Mouse (Mus musculus): ENCODE results near the gene Ttll3. TPM values are rescaled to one million over a fixed set of nuclear protein-coding genes. Genes with fewer than 3 reads are reported as not detected.
A peak's percentile ranks its signal among the peaks of the same experiment; 100 is the strongest.

Ttll3 gene
- polyA plus RNA-seq, 1 experiment: 14.9 TPM

- Histone ChIP-seq H3K4me3 (ENCODE audit: low read depth, low read length) (no peak overlapping the region), H3K36me3 (ENCODE audit: control insufficient read depth, insufficient read depth, low read length) (peaks cover 19% of the 10 kb centered on the region), H3K27ac (ENCODE audit: insufficient read depth, low read depth, low read length) (no peak overlapping the region), H3K27me3 (ENCODE audit: control insufficient read depth, insufficient read depth, low read length) (no peaks in the 10 kb centered on the region), H3K4me1 (ENCODE audit: control insufficient read depth, insufficient read depth, insufficient read length, low read length) (peaks cover 3% of the 10 kb centered on the region; the same call in 1 of the 2 replicates)
- TF ChIP-seq POLR2A (IDR thresholded peaks at IDR 0.05; ENCODE audit: low read depth, low read length) (no peak), CTCF (IDR thresholded peaks at IDR 0.05; ENCODE audit: extremely low read depth, insufficient read length, insufficient replicate concordance, low read depth, low read length) (no peak)
- 95% methylated on average over 4 of the region's 4 CpGs for WGBS
Measured at GRCm38 (mm10) chr6:113447639-113448038, 58.6 kb downstream of the Ttll3 start.

GRCm38 (mm10) chr6:113451839-113452238 is 62.8 kb downstream of the Ttll3 start:
- H3K36me3 ChIP-seq (ENCODE audit: control insufficient read depth, insufficient read depth, low read length): peaks cover 19% of the 10 kb centered on the region
- TF ChIP-seq POLR2A (IDR thresholded peaks at IDR 0.05; ENCODE audit: low read depth, low read length) (no peak), CTCF (IDR thresholded peaks at IDR 0.05; ENCODE audit: extremely low read depth, insufficient read length, insufficient replicate concordance, low read depth, low read length) (no peak)
- H3K4me3 ChIP-seq (ENCODE audit: low read depth, low read length): no peak overlapping the region
- peaks cover 2% of the 10 kb centered on the region; the same call in 1 of the 2 replicates for H3K4me1 ChIP-seq (ENCODE audit: control insufficient read depth, insufficient read depth, insufficient read length, low read length)
- H3K27me3 ChIP-seq (ENCODE audit: control insufficient read depth, insufficient read depth, low read length): no peaks in the 10 kb centered on the region
- 57% methylated on average over 2 of the region's 2 CpGs for WGBS
- H3K27ac ChIP-seq (ENCODE audit: insufficient read depth, low read depth, low read length): no peak overlapping the region

GRCm38 (mm10) chr6:113455007-113455406 is 65.9 kb downstream of the Ttll3 start:
- peaks cover 5% of the 10 kb centered on the region for H3K4me1 ChIP-seq (ENCODE audit: control insufficient read depth, insufficient read depth, insufficient read length, low read length)
- H3K27ac ChIP-seq (ENCODE audit: insufficient read depth, low read depth, low read length): peak overlapping the region; percentile 35; the same call in 1 of the 2 replicates
- 30% methylated on average over 5 of the region's 5 CpGs for WGBS
- H3K27me3 ChIP-seq (ENCODE audit: control insufficient read depth, insufficient read depth, low read length): no peaks in the 10 kb centered on the region
- TF ChIP-seq CTCF (IDR thresholded peaks at IDR 0.05; ENCODE audit: extremely low read depth, insufficient read length, insufficient replicate concordance, low read depth, low read length) (no peak), POLR2A (IDR thresholded peaks at IDR 0.05; ENCODE audit: low read depth, low read length) (no peak)
- no peaks in the 10 kb centered on the region for H3K36me3 ChIP-seq (ENCODE audit: control insufficient read depth, insufficient read depth, low read length)
- no peak overlapping the region for H3K4me3 ChIP-seq (ENCODE audit: low read depth, low read length)

- no peaks in the 10 kb centered on the region for H3K36me3 ChIP-seq (ENCODE audit: control insufficient read depth, insufficient read depth, low read length)
- H3K4me1 ChIP-seq (ENCODE audit: control insufficient read depth, insufficient read depth, insufficient read length, low read length): peaks cover 5% of the 10 kb centered on the region
- H3K4me3 ChIP-seq (ENCODE audit: low read depth, low read length): peak within 1 kb of the TSS; percentile 41
- WGBS: 63% methylated on average over 10 of the region's 10 CpGs
- TF ChIP-seq POLR2A (IDR thresholded peaks at IDR 0.05; ENCODE audit: low read depth, low read length) (no peak), CTCF (IDR thresholded peaks at IDR 0.05; ENCODE audit: extremely low read depth, insufficient read length, insufficient replicate concordance, low read depth, low read length) (no peak)
- H3K27ac ChIP-seq (ENCODE audit: insufficient read depth, low read depth, low read length): no peak within 1 kb of the TSS
- no peaks in the 10 kb centered on the region for H3K27me3 ChIP-seq (ENCODE audit: control insufficient read depth, insufficient read depth, low read length)
Measured at GRCm38 (mm10) chr6:113457952-113458534, 69.0 kb downstream of the Ttll3 start, which contains the start of gene Il17re. Gene Il17re, plus strand, starts transcription at chr6:113458484.

- Histone ChIP-seq H3K4me3 (ENCODE audit: low read depth, low read length) (peak overlapping the region; percentile 41), H3K27me3 (ENCODE audit: control insufficient read depth, insufficient read depth, low read length) (no peaks in the 10 kb centered on the region), H3K36me3 (ENCODE audit: control insufficient read depth, insufficient read depth, low read length) (no peaks in the 10 kb centered on the region), H3K27ac (ENCODE audit: insufficient read depth, low read depth, low read length) (no peak overlapping the region), H3K4me1 (ENCODE audit: control insufficient read depth, insufficient read depth, insufficient read length, low read length) (peaks cover 5% of the 10 kb centered on the region)
- TF ChIP-seq CTCF (IDR thresholded peaks at IDR 0.05; ENCODE audit: extremely low read depth, insufficient read length, insufficient replicate concordance, low read depth, low read length): no peak
- TF ChIP-seq POLR2A (IDR thresholded peaks at IDR 0.05; ENCODE audit: low read depth, low read length): no peak
- 37% methylated on average over 10 of the region's 10 CpGs for WGBS
Measured at GRCm38 (mm10) chr6:113458635-113459034, 69.6 kb downstream of the Ttll3 start.

DNA sequence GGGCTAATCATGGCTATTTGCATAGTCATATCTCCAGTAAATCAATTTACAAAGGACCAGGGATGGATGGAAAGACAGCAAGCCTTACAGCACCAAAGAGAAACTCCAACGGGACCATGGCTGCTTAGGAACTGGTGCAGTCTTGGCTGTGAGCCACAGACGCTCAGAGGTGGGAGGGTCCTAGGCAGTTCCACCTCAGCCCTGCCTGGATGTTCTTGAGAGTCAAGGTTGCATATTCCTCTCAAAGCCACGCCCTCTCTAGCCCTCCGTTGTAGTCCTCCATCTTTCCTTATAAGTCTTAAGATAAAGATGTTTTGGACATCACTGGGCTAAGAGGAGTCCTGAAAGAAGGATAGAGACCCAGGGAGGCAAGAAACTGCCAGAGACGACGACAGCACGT is 75.0 kb downstream of the Ttll3 start:
- WGBS: 54% methylated on average over 7 of the region's 7 CpGs
- Histone ChIP-seq H3K36me3 (ENCODE audit: control insufficient read depth, insufficient read depth, low read length) (no peaks in the 10 kb centered on the region), H3K27me3 (ENCODE audit: control insufficient read depth, insufficient read depth, low read length) (no peaks in the 10 kb centered on the region), H3K4me3 (ENCODE audit: low read depth, low read length) (no peak overlapping the region), H3K27ac (ENCODE audit: insufficient read depth, low read depth, low read length) (no peak overlapping the region), H3K4me1 (ENCODE audit: control insufficient read depth, insufficient read depth, insufficient read length, low read length) (0 out of 2 replicates have a peak, but pooled peaks cover 3% of the 10 kb centered on the region)
- TF ChIP-seq POLR2A (IDR thresholded peaks at IDR 0.05; ENCODE audit: low read depth, low read length): no peak
- TF ChIP-seq CTCF (IDR thresholded peaks at IDR 0.05; ENCODE audit: extremely low read depth, insufficient read length, insufficient replicate concordance, low read depth, low read length): no peak

Other genes starting within 250 kb of the Ttll3 start
- 0.15 and 0.43 TPM in 2 replicates for gene Lhfpl4, start 193.9 kb upstream of the Ttll3 start, polyA plus RNA-seq (2012; rRNA removed)
- 23.3 and 66.0 TPM in 2 replicates for gene Mtmr14, start 151.4 kb upstream of the Ttll3 start, polyA plus RNA-seq (2012; rRNA removed)
- gene Cpne9, start 107.0 kb upstream of the Ttll3 start, polyA plus RNA-seq (2012; rRNA removed): not detected in 2 replicates
- gene Brpf1, start 82.1 kb upstream of the Ttll3 start, polyA plus RNA-seq (2012; rRNA removed): 7.4 and 12.9 TPM in 2 replicates
- gene Ogg1, start 62.3 kb upstream of the Ttll3 start, polyA plus RNA-seq (2012; rRNA removed): 7.9 and 10.9 TPM in 2 replicates
- 16.6 and 19.2 TPM in 2 replicates for gene Camk1, start 45.3 kb upstream of the Ttll3 start, polyA plus RNA-seq (2012; rRNA removed)
- gene Tada3, start 11.4 kb upstream of the Ttll3 start, polyA plus RNA-seq (2012; rRNA removed): 10.9 and 24.5 TPM in 2 replicates
- 45.9 and 96.0 TPM in 2 replicates for gene Arpc4, start 11.1 kb upstream of the Ttll3 start, polyA plus RNA-seq (2012; rRNA removed)
- gene Rpusd3, start 30.1 kb downstream of the Ttll3 start, polyA plus RNA-seq (2012; rRNA removed): 25.8 and 71.6 TPM in 2 replicates
- 156 and 346 TPM in 2 replicates for gene Cidec, start 46.5 kb downstream of the Ttll3 start, polyA plus RNA-seq (2012; rRNA removed)
- 36.9 and 39.4 TPM in 2 replicates for gene Jagn1, start 53.3 kb downstream of the Ttll3 start, polyA plus RNA-seq (2012; rRNA removed)
- gene Il17re, start 69.2 kb downstream of the Ttll3 start, polyA plus RNA-seq (2012; rRNA removed): 6.8 and 11.4 TPM in 2 replicates
- 189 and 786 TPM in 2 replicates for gene Il17rc, start 82.2 kb downstream of the Ttll3 start, polyA plus RNA-seq (2012; rRNA removed)
- 5.7 and 6.6 TPM in 2 replicates for gene Creld1, start 94.0 kb downstream of the Ttll3 start, polyA plus RNA-seq (2012; rRNA removed)
- gene Prrt3, start 112.7 kb downstream of the Ttll3 start, polyA plus RNA-seq (2012; rRNA removed): 0.05 TPM in 1 of 2 replicates, not detected in the other
- gene Emc3, start 142.4 kb downstream of the Ttll3 start, polyA plus RNA-seq (2012; rRNA removed): 13.9 and 19.7 TPM in 2 replicates
- 0.93 and 1.2 TPM in 2 replicates for gene Fancd2, start 142.4 kb downstream of the Ttll3 start, polyA plus RNA-seq (2012; rRNA removed)
- gene Fancd2os, start 211.5 kb downstream of the Ttll3 start, polyA plus RNA-seq (2012; rRNA removed): not detected in 2 replicates
- gene Brk1, start 215.5 kb downstream of the Ttll3 start, polyA plus RNA-seq (2012; rRNA removed): 36.4 and 71.2 TPM in 2 replicates
- 6.0 and 7.8 TPM in 2 replicates for gene Vhl, start 234.7 kb downstream of the Ttll3 start, polyA plus RNA-seq (2012; rRNA removed)
- 35.4 and 97.6 TPM in 2 replicates for gene Irak2, start 249.2 kb downstream of the Ttll3 start, polyA plus RNA-seq (2012; rRNA removed)